Mouse (Mus musculus) embryonic facial prominence, embryonic 11.5 days (tissue): ENCODE results near the gene Prr7. TPM values are rescaled to one million over a fixed set of nuclear protein-coding genes. Genes with fewer than 3 reads are reported as not detected.

ENCODE experiments used
- ATAC-seq: fragments of 200-750 bp; cut with Nextera tagmentation; replicated peaks from 2 replicates; pipeline ENCODE4 v1.8.0; 2017; ENCODE audit warnings: low read depth; ENCODE audit not compliant: insufficient number of reproducible peaks, low FRiP score, low TSS enrichment
- DNase-seq: peaks from one replicate; pipeline ENCODE4 v3.0.0-alpha.2; 2015; ENCODE audit warnings: low spot score
- H3K27ac ChIP-seq: fragments of 300-500 bp; sonication (generic); replicated peaks from 2 replicates; pipeline ENCODE4 v1.5.1; 2014; ENCODE audit warnings: mild to moderate bottlenecking, low read depth, low read length, control low read depth
- H3K27me3 ChIP-seq: fragments of 300-500 bp; sonication (generic); 2 replicates; pipeline ENCODE4 v1.6.1; 2014; ENCODE audit warnings: mild to moderate bottlenecking, low read length, moderate library complexity, mixed read lengths; ENCODE audit not compliant: control insufficient read depth, insufficient read depth
- H3K36me3 ChIP-seq: fragments of 300-500 bp; sonication (generic); replicated peaks from 2 replicates; pipeline ENCODE4 v1.6.1; 2014; ENCODE audit warnings: low read depth, mild to moderate bottlenecking, low read length, moderate library complexity, mixed read lengths; ENCODE audit not compliant: control insufficient read depth, insufficient read depth
- H3K4me1 ChIP-seq: fragments of 300-500 bp; sonication (generic); 2 replicates; pipeline ENCODE4 v1.6.1; 2014; ENCODE audit warnings: low read length, mixed read lengths; ENCODE audit not compliant: control insufficient read depth, insufficient read depth
- H3K4me2 ChIP-seq: fragments of 300-500 bp; sonication (generic); 2 replicates; pipeline ENCODE4 v1.6.1; 2014; ENCODE audit warnings: low read depth, mild to moderate bottlenecking, control low read depth, low read length, moderate library complexity
- H3K4me3 ChIP-seq: fragments of 300-500 bp; sonication (generic); 2 replicates; pipeline ENCODE4 v1.5.1; 2014; ENCODE audit warnings: low read depth, low read length, control low read depth
- H3K9ac ChIP-seq: fragments of 300-500 bp; sonication (generic); replicated peaks from 2 replicates; pipeline ENCODE4 v1.6.1; 2014; ENCODE audit warnings: mild to moderate bottlenecking, control low read depth, low read length
- H3K9me3 ChIP-seq: fragments of 300-500 bp; sonication (generic); replicated peaks from 2 replicates; pipeline ENCODE4 v1.6.1; 2016; ENCODE audit warnings: mild to moderate bottlenecking, low read length, inconsistent platforms, mixed read lengths; ENCODE audit not compliant: control insufficient read depth
- WGBS: fragments of 180-500 bp; shearing (Covaris S2); extraction: QIAGEN DNeasy Blood & Tissue Kit; methylation state at CpG from one replicate; pipeline ENCODE4 v1.1.7; 2014; 5-methylcytosine and 5-hydroxymethylcytosine counted together
- microRNA-seq: library from miRNA; unstranded; fragments of <30 nt; microRNA quantifications from one replicate; pipeline ENCODE4, GENCODE M21; 2016; ENCODE audit warnings: borderline number of aligned reads
- polyA plus RNA-seq: library from polyadenylated mRNA; unstranded; fragments of >200 nt; fragmentation: Nextera tagmentation; extraction: Ambion mirVana; gene quantifications from 2 replicates; pipeline ENCODE4 v1.2.1, GENCODE M21; 2014

Gene Prr7
- polyA plus RNA-seq, 1 experiment from 2014 or later: 1.7 TPM

GRCm38 (mm10) chr13:55513828-55514227, 49.8 kb downstream of the Prr7 start:
- Histone ChIP-seq H3K4me2 (peak overlapping the region; percentile 75), H3K36me3 (no peaks in the 10 kb centered on the region; the same call in 1 of the 2 replicates), H3K27ac (no peak overlapping the region), H3K9me3 (no peaks in the 10 kb centered on the region), H3K9ac (no peak overlapping the region; the same call in 1 of the 2 replicates), H3K27me3 (no peaks in the 10 kb centered on the region), H3K4me1 (peaks cover 17% of the 10 kb centered on the region), H3K4me3 (peak overlapping the region; percentile 89)
- DNase-seq: no peak
- no peak for ATAC-seq
- WGBS: 29% methylated on average over 9 of the region's 9 CpGs

- Histone ChIP-seq H3K36me3 (no peaks in the 10 kb centered on the region), H3K4me1 (peaks cover 5% of the 10 kb centered on the region; the same call in 1 of the 2 replicates), H3K4me2 (no peak overlapping the region), H3K27ac (no peak overlapping the region), H3K27me3 (no peaks in the 10 kb centered on the region), H3K4me3 (no peak overlapping the region), H3K9me3 (no peaks in the 10 kb centered on the region), H3K9ac (no peak overlapping the region)
- DNase-seq (peak; percentile 93), ATAC-seq (no peak)
- 6% methylated on average over 5 of the region's 5 CpGs for WGBS
These were observed 52.9 kb downstream of the Prr7 start for GRCm38 (mm10) chr13:55516955-55517354.

DNA sequence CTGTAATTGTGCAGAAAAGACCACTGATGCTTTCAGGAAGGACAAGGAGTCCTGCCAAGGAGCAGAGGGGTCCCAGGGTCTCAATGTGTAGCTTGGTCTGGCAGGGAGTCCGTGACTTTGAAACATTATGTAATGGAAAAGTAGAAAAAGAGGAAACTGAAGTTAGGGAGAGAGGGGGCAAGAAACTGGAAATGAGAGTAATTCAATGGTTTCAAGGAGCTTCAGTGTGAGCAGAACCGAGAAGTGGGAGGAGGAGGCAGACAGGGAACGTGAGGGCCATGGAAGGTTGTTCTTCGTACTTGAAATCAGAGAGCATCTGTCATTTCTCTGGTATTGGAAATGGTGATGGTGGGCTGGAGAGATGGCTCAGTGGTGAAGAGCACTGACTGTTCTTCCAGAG, 55.5 kb downstream of the Prr7 start:
- Histone ChIP-seq H3K4me3 (no peak overlapping the region), H3K27me3 (no peaks in the 10 kb centered on the region), H3K9ac (no peak overlapping the region), H3K9me3 (no peaks in the 10 kb centered on the region), H3K27ac (no peak overlapping the region), H3K36me3 (no peaks in the 10 kb centered on the region), H3K4me2 (no peak overlapping the region), H3K4me1 (peaks cover 4% of the 10 kb centered on the region; the same call in 1 of the 2 replicates)
- DNase-seq: no peak
- WGBS: 83% methylated on average over 4 of the region's 4 CpGs
- ATAC-seq: no peak

- WGBS: 59% methylated on average over 8 of the region's 8 CpGs
- Histone ChIP-seq H3K4me3 (no peak overlapping the region), H3K9ac (no peak overlapping the region), H3K4me2 (no peak overlapping the region), H3K27ac (no peak overlapping the region), H3K4me1 (peaks cover 4% of the 10 kb centered on the region; the same call in 1 of the 2 replicates), H3K27me3 (no peaks in the 10 kb centered on the region), H3K9me3 (no peaks in the 10 kb centered on the region), H3K36me3 (no peaks in the 10 kb centered on the region)
- ATAC-seq: no peak
- no peak for DNase-seq
These were observed 58.7 kb downstream of the Prr7 start for GRCm38 (mm10) chr13:55522730-55523129.

Small RNA genes lying within 50 kb of the gene (microRNA-seq; reads per million reads assigned to microRNA genes)
- not detected for gene Mir6943
- 111 reads per million, percentile 42 among the genes with 10 or more reads in this experiment for gene Mir6944
- 3.3 reads per million for gene Mir6945

Other genes starting within 250 kb of the Prr7 start
- 405 and 441 TPM in 2 replicates for gene Prelid1, start 143.8 kb upstream of the Prr7 start, polyA plus RNA-seq
- gene Rab24, start 142.3 kb upstream of the Prr7 start, polyA plus RNA-seq: 84.8 and 104 TPM in 2 replicates
- 24.1 and 27.1 TPM in 2 replicates for gene Mxd3, start 134.4 kb upstream of the Prr7 start, polyA plus RNA-seq
- gene Lman2, start 101.5 kb upstream of the Prr7 start, polyA plus RNA-seq: 78.1 and 81.8 TPM in 2 replicates
- gene Rgs14, start 94.5 kb upstream of the Prr7 start, polyA plus RNA-seq: 0.53 and 0.56 TPM in 2 replicates
- 0.14 TPM in 1 of 2 replicates, not detected in the other for gene Slc34a1, start 66.1 kb upstream of the Prr7 start, polyA plus RNA-seq
- not detected in 2 replicates for gene Pfn3, start 49.0 kb upstream of the Prr7 start, polyA plus RNA-seq
- gene F12, start 37.5 kb upstream of the Prr7 start, polyA plus RNA-seq: not detected in 2 replicates
- 50.4 and 59.7 TPM in 2 replicates for gene Grk6, start 19.2 kb upstream of the Prr7 start, polyA plus RNA-seq
- 231 and 252 TPM in 2 replicates for gene Dbn1, start 23.8 kb downstream of the Prr7 start, polyA plus RNA-seq
- 124 and 136 TPM in 2 replicates for gene Pdlim7, start 49.4 kb downstream of the Prr7 start, polyA plus RNA-seq
- 1.0 and 1.3 TPM in 2 replicates for gene Dok3, start 65.0 kb downstream of the Prr7 start, polyA plus RNA-seq
- gene Ddx41, start 72.4 kb downstream of the Prr7 start, polyA plus RNA-seq: 77.7 and 81.4 TPM in 2 replicates
- gene Fam193b, start 106.9 kb downstream of the Prr7 start, polyA plus RNA-seq: 36.7 and 37.0 TPM in 2 replicates
- 55.6 and 57.8 TPM in 2 replicates for gene Tmed9, start 109.5 kb downstream of the Prr7 start, polyA plus RNA-seq
- 14.2 and 16.3 TPM in 2 replicates for gene B4galt7, start 135.6 kb downstream of the Prr7 start, polyA plus RNA-seq
- 62.3 and 66.1 TPM in 2 replicates for gene Caml, start 158.7 kb downstream of the Prr7 start, polyA plus RNA-seq
- gene Ddx46, start 170.8 kb downstream of the Prr7 start, polyA plus RNA-seq: 54.1 and 58.0 TPM in 2 replicates
- 78.3 and 82.0 TPM in 2 replicates for gene B230219D22Rik, start 228.9 kb downstream of the Prr7 start, polyA plus RNA-seq